Mouse (Mus musculus): ENCODE data around the gene Atg13.

DNA sequence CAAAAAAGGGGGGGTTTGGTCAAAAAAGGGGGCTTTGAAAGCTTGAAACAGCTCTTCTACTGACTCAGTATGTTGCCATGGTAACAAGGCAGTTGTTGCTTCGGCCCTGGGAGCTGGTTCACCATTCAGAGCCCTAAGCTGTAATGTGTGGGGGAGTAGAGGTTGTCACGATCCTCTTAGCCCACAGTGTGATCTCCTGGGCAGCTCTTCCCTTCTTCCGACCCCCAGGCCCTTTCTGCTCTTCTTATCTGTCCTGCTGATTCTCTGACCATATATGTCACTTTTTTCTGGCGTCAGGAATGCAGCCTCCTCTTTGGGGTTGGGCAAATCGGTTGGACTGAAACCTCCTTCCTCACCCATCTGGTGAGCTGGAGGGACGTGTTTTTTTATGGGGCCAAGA, 57.5 kb downstream of the Atg13 start:
- TF ChIP-seq CTCF (IDR thresholded peaks at IDR 0.05; ENCODE audit: low read depth) (no peak), EP300 (IDR thresholded peaks at IDR 0.05; ENCODE audit: low read depth) (no peak)
